Mouse (Mus musculus): ENCODE measurements at regions not wholly inside any gene's neighbourhood (a gene's known extent, or its start where the extent isn't known, plus 50 kb on each side); places are given as distances from the start of the nearest gene placed in this dataset.
"Not testable (repeated sequence)": the region's sequence is repeated elsewhere in the genome, so short reads cannot be mapped to it uniquely, and the experiment has no call there.

DNA sequence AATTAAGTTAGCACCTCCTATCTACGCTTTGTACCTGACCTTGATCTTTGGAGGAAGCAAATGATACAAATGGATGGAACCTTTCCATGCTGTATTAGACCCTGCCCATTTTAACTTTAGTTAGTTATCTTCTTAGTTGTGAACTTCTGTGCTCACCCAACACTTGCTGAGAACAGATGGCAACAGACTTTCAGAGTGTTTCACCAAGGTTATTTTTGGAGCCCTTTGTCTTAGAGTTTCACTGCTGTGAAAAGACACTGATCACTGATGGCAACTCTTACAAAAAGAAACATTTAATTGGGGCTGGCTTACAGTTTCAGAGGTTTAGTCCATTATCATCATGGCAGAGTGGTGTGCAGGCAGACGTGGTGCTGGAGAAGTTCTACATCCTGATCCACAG, 88.8 kb upstream of the Zfp746 start:
- DNase-seq (ENCODE audit: low spot score in 2 of 2), result no peak

DNA sequence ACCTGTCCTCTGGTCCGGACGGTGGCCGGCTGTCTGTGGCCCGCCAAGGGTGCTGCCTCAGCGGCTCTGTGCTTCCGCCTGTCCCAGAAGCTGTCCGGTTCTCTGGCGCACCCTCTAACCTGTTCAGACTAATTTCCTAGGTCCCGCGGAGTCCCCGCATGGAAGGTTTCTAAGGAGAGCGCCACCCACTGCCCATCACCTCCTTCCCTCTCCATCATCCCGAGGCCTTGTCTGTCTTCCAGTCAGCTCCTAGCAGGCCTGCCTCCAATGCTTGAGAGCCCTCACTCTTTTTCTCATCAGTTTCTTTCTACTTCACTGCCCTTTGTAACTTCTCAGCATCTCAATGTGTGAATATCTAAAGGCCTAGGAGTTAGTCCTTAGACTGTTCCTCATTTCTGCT, 86.4 kb upstream of the Zfp746 start:
- not testable (repeated sequence) for DNase-seq (ENCODE audit: low spot score in 2 of 2)

GRCm38 (mm10) chr6:48136851-48137250, 50.5 kb upstream of the Zfp746 start:
- DNase-seq (ENCODE audit: low spot score in 2 of 2), result peak in 1 of 2 experiments; percentile 9

Data from layer of hippocampus, postnatal 10 days (tissue).